Mouse (Mus musculus) kidney, postnatal 0 days (tissue): ENCODE data around the gene Zfhx3. TPM values are rescaled to one million over a fixed set of nuclear protein-coding genes. Genes with fewer than 3 reads are reported as not detected.
A peak's percentile ranks its signal among the peaks of the same experiment; 100 is the strongest.

ENCODE experiments used
- ATAC-seq: fragments of 200-750 bp; cut with Nextera tagmentation; replicated peaks from 2 replicates; pipeline ENCODE4 v1.8.0; 2017; ENCODE audit warnings: low read depth, moderate number of reproducible peaks, moderate TSS enrichment, moderate library complexity; ENCODE audit not compliant: low FRiP score
- DNase-seq: peaks from one replicate; pipeline ENCODE4 v3.0.0-alpha.2; 2016; ENCODE audit warnings: low spot score
- H3K27ac ChIP-seq: fragments of 300-500 bp; sonication (generic); 2 replicates; pipeline ENCODE4 v1.5.1; 2014; ENCODE audit warnings: mild to moderate bottlenecking
- H3K27me3 ChIP-seq: fragments of 300-500 bp; sonication (generic); 2 replicates; pipeline ENCODE4 v1.6.1; 2014; ENCODE audit warnings: low read length, mixed read lengths; ENCODE audit not compliant: insufficient read depth
- H3K36me3 ChIP-seq: fragments of 300-500 bp; sonication (generic); 2 replicates; pipeline ENCODE4 v1.6.1; 2014; ENCODE audit warnings: low read length, mixed read lengths; ENCODE audit not compliant: insufficient read depth
- H3K4me1 ChIP-seq: fragments of 300-500 bp; sonication (generic); replicated peaks from 2 replicates; pipeline ENCODE4 v1.6.1; 2014; ENCODE audit warnings: antibody characterized with exemption, low read length, mixed read lengths; ENCODE audit not compliant: insufficient read depth
- H3K4me2 ChIP-seq: fragments of 300-500 bp; sonication (generic); 2 replicates; pipeline ENCODE4 v1.6.1; 2014; ENCODE audit warnings: mild to moderate bottlenecking, low read length, moderate library complexity, mixed read lengths
- H3K4me3 ChIP-seq: fragments of 300-500 bp; sonication (generic); replicated peaks from 2 replicates; pipeline ENCODE4 v1.5.1; 2014; ENCODE audit warnings: low read depth, low read length
- H3K9ac ChIP-seq: fragments of 300-500 bp; sonication (generic); 2 replicates; pipeline ENCODE4 v1.6.1; 2014; ENCODE audit warnings: low read depth, low read length
- H3K9me3 ChIP-seq: fragments of 300-500 bp; sonication (generic); replicated peaks from 2 replicates; pipeline ENCODE4 v1.6.1; 2016; ENCODE audit warnings: low read length, inconsistent platforms, mixed read lengths
- CTCF ChIP-seq: IDR thresholded peaks from 2 replicates; pipeline ENCODE4 v1.5.1; 2016; ENCODE audit warnings: antibody characterized with exemption, low read depth, mild to moderate bottlenecking, moderate library complexity
- WGBS: fragments of 180-500 bp; shearing (Covaris S2); extraction: QIAGEN DNeasy Blood & Tissue Kit; methylation state at CpG from one replicate; pipeline ENCODE4 v1.1.7; 2014; 5-methylcytosine and 5-hydroxymethylcytosine counted together
- polyA plus RNA-seq: library from polyadenylated mRNA; unstranded; fragments of >200 nt; fragmentation: Nextera tagmentation; extraction: Ambion mirVana; gene quantifications from 2 replicates; pipeline ENCODE4 v1.2.1, GENCODE M21; 2015

The Zfhx3 gene
- polyA plus RNA-seq, 1 experiment from 2014 or later: 5.0 TPM

- peak; percentile 50; the same call in 1 of the 2 replicates for TF ChIP-seq CTCF
- H3K4me1 ChIP-seq: 0 out of 2 replicates have a peak, but pooled peaks cover 11% of the 10 kb centered on the region
- H3K4me2 ChIP-seq: no peak overlapping the region
- no peaks in the 10 kb centered on the region for H3K36me3 ChIP-seq
- WGBS: 84% methylated on average over 2 of the region's 2 CpGs
- ATAC-seq (no peak), DNase-seq (no peak)
- no peak overlapping the region for H3K4me3 ChIP-seq
- no peak overlapping the region for H3K9ac ChIP-seq
- H3K27me3 ChIP-seq: no peaks in the 10 kb centered on the region
- H3K9me3 ChIP-seq: no peaks in the 10 kb centered on the region
- H3K27ac ChIP-seq: no peak overlapping the region
These were observed 82.8 kb downstream of the Zfhx3 start for GRCm38 (mm10) chr8:108025249-108025648.

- ATAC-seq (peak; percentile 73; the same call in 1 of the 2 replicates), DNase-seq (peak; percentile 81)
- H3K27me3 ChIP-seq: no peaks in the 10 kb centered on the region
- no peak for TF ChIP-seq CTCF
- no peaks in the 10 kb centered on the region for H3K36me3 ChIP-seq
- WGBS: 22% methylated on average over 11 of the region's 11 CpGs
- peak overlapping the region; percentile 18; the same call in 1 of the 2 replicates for H3K4me3 ChIP-seq
- H3K4me2 ChIP-seq: peak overlapping the region; percentile 53
- no peaks in the 10 kb centered on the region for H3K9me3 ChIP-seq
- H3K9ac ChIP-seq: no peak overlapping the region
- no peak overlapping the region for H3K27ac ChIP-seq
- H3K4me1 ChIP-seq: 0 out of 2 replicates have a peak, but pooled peaks cover 11% of the 10 kb centered on the region
These were observed 84.4 kb downstream of the Zfhx3 start for GRCm38 (mm10) chr8:108026557-108027440.

DNA sequence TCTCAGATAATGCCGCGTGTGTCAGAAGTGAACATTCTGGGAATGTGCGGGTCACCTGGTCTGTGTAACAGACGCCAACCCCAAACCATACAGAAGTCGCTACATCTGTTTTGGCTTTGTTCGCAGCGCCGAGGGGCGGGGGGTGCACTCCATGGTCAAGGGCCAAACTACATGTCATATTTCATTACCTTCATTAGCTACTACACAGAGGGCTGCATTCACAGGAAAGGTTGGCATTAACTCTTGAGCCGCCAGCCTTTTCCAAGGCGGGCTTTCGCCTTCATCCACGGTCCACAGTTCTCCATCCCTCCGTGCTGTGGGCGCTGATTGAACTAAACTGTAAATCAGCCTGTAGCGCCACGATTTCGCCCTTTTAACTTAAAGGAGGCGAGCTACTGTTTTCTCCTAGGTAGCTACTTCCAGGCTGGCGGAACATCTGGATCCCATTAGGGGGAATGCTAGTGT is 85.1 kb downstream of the Zfhx3 start:
- 9% methylated on average over 20 of the region's 20 CpGs for WGBS
- H3K9ac ChIP-seq: no peak overlapping the region
- no peak for TF ChIP-seq CTCF

GRCm38 (mm10) chr8:108028440-108028839 is 86.0 kb downstream of the Zfhx3 start:
- H3K4me2 ChIP-seq: 0 out of 2 replicates have a peak overlapping the region, but pooled peaks have one; percentile 53
- H3K9me3 ChIP-seq: no peaks in the 10 kb centered on the region
- no peak overlapping the region for H3K4me3 ChIP-seq
- no peak overlapping the region for H3K9ac ChIP-seq
- DNase-seq: peak; percentile 75
- no peaks in the 10 kb centered on the region for H3K27me3 ChIP-seq
- TF ChIP-seq CTCF: no peak
- H3K36me3 ChIP-seq: no peaks in the 10 kb centered on the region
- 0 out of 2 replicates have a peak, but pooled peaks cover 11% of the 10 kb centered on the region for H3K4me1 ChIP-seq
- no peak for ATAC-seq
- H3K27ac ChIP-seq: no peak overlapping the region
- 17% methylated on average over 8 of the region's 8 CpGs for WGBS

More for the DNA sequence above, 85.1 kb downstream of the Zfhx3 start:
- no peaks in the 10 kb centered on the region for H3K9me3 ChIP-seq
- DNase-seq (peak; percentile 19), ATAC-seq (no peak)
- H3K27me3 ChIP-seq: no peaks in the 10 kb centered on the region
- H3K4me3 ChIP-seq: peak overlapping the region; percentile 18; the same call in 1 of the 2 replicates
- H3K4me1 ChIP-seq: 0 out of 2 replicates have a peak, but pooled peaks cover 11% of the 10 kb centered on the region
- no peak overlapping the region for H3K27ac ChIP-seq
- H3K36me3 ChIP-seq: no peaks in the 10 kb centered on the region
- H3K4me2 ChIP-seq: peak overlapping the region; percentile 53

DNA sequence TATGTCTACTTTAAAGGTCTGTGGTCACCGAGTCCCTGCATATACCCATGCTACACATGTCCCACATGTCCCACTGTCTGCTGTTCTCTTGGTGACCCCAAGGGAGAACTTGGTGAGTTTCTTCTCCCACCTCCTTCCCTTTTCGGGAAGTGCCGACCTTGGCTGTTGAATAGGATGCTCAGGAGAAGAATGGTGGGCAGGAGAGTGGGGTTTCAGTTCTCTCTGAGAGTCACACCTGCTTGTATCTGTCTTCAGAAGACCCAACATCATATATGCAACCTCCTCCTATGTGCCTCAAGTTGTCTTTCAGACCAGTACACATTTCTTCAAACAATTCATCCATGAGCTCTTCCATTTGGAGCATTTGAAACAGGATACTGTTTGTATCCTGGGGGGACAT is 88.7 kb downstream of the Zfhx3 start:
- TF ChIP-seq CTCF: no peak
- ATAC-seq (no peak), DNase-seq (no peak)
- 90% methylated on average over 3 of the region's 3 CpGs for WGBS
- H3K4me1 ChIP-seq: 0 out of 2 replicates have a peak, but pooled peaks cover 11% of the 10 kb centered on the region
- no peak overlapping the region for H3K4me2 ChIP-seq
- H3K9ac ChIP-seq: no peak overlapping the region
- no peaks in the 10 kb centered on the region for H3K27me3 ChIP-seq
- no peaks in the 10 kb centered on the region for H3K36me3 ChIP-seq
- no peak overlapping the region for H3K27ac ChIP-seq
- no peak overlapping the region for H3K4me3 ChIP-seq
- no peaks in the 10 kb centered on the region for H3K9me3 ChIP-seq

DNA sequence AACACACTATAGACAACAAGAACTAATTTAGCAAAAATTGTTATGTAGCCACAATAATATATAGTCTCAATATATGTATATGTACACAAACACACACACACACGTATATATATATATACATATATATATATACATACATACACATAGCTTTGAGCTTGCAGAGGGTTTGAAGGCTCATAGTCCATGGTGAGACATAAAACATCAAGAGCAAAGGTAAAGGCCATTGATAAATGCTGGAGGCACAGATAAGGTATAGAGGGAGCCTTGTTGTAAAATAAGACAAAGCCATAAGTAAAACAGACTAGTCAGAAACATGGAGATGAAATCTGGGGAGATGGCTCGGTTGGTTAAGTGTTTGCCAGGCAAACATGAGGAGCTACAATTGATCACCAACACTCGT is 91.6 kb downstream of the Zfhx3 start:
- no peak for DNase-seq
- 74% methylated on average over 3 of the region's 3 CpGs for WGBS

More for the DNA sequence above, 91.6 kb downstream of the Zfhx3 start:
- no peak for TF ChIP-seq CTCF
- Histone ChIP-seq H3K36me3 (no peaks in the 10 kb centered on the region), H3K27me3 (no peaks in the 10 kb centered on the region), H3K4me2 (no peak overlapping the region), H3K4me3 (no peak overlapping the region), H3K4me1 (no peaks in the 10 kb centered on the region), H3K27ac (no peak overlapping the region), H3K9me3 (no peaks in the 10 kb centered on the region), H3K9ac (no peak overlapping the region)
- ATAC-seq: no peak
